Mouse (Mus musculus) heart, postnatal 10 days (tissue): ENCODE measurements at regions not wholly inside any gene's neighbourhood (a gene's known extent, or its start where the extent isn't known, plus 50 kb on each side); places are given as distances from the start of the nearest gene placed in this dataset.
"Not testable (repeated sequence)": the region's sequence is repeated elsewhere in the genome, so short reads cannot be mapped to it uniquely, and the experiment has no call there.

Experiments
- DNase-seq, 2 experiments: peaks; one replicate each; pipeline ENCODE4 v3.0.0; 2021
- intact Hi-C: fragments of 180-260 bp; cut with DNase I; formaldehyde crosslinking; loops from one replicate; pipeline ENCODE4 v1.15.1; 2025

DNA sequence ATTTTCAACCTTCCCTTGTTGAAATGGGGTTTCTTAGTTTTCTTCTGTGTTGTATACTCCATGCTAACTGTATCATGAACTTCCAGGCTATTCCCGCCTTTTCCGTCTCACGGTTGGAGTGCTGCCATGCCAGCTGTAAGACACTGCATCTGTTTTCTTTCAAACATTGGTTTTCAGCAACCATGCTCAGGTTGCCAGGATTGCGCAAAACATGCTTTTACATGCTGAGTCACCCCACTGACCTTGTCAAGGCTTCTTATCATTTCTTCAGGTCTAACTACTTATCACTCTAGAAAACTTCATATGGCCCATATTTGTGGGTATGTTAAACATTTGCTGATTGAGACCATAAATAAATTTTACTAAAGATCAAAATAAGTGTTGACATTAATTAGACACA, 551.2 kb downstream of the Tlr4 start:
- intact Hi-C loops = no loop called here

GRCm38 (mm10) chr4:67387834-67388233, 560.5 kb downstream of the Tlr4 start:
- no peak for DNase-seq
- intact Hi-C loops = no loop called here

More for the DNA sequence above, 551.2 kb downstream of the Tlr4 start:
- no peak for DNase-seq

DNA sequence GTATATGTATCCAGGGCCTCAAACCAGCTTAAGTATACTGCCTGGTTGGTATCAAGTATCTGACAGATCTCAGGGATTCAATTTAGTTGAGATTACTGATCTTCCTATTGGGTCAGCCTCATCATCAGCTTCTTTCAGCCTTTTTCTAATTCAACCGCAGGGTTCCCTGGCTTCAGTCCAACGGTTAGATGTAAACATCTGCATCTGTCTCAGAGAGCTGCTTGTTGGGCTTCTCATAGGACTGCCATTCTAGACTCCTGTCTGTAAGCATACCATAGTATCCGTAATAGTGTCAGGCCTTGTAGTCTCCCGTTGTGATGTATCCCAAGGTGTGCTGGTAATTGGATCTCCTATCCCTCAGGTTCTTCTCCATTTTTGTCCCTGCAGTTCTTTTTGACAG, 575.6 kb downstream of the Tlr4 start:
- intact Hi-C loops = no loop called here
- DNase-seq = no peak

- intact Hi-C loops = no loop called here
- DNase-seq = no peak
Measured at GRCm38 (mm10) chr4:67424064-67424463, 596.7 kb downstream of the Tlr4 start.

DNA sequence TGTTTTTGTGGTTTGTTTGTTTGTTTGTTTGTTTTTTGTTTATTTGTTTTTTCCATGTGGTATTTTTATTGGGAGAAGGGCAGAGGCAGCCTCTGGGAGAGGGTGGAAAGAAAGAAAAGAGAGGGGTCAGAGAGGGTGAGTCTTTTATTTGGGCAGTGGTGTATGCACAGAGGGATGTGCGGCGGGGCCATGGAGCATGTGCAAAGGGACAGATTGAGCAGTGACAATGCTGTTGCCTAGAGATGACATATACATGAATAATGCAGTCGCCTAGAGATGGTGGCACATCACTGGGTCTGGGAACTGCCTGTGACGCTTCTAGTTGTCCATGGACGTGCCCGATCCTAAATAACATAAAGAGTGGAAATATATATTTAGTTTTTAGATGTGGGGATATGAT, 598.3 kb downstream of the Tlr4 start:
- DNase-seq = no peak
- intact Hi-C loops = no loop called here

DNA sequence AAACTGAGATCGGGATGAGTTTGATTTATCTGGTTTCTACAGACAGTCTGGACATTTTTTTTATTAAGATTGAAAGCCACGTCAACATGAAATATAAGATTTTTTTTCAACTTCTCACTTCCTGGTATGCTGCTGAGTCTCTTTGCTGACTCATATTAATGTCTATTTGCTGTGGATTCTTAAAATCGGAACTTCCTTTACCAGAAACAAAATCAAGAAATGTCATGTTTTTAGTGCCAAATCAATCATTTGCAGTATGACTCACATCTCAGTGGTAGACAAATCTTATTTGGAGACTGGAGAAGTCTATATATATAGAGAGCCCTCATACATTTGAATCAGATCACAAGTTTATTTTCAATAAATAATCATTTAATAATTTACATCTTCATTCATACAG, 620.5 kb downstream of the Tlr4 start:
- intact Hi-C loops = no loop called here
- DNase-seq = no peak

- DNase-seq, intact Hi-C loops: not testable (repeated sequence)
Measured at GRCm38 (mm10) chr4:67459871-67460270, 632.5 kb downstream of the Tlr4 start.

DNA sequence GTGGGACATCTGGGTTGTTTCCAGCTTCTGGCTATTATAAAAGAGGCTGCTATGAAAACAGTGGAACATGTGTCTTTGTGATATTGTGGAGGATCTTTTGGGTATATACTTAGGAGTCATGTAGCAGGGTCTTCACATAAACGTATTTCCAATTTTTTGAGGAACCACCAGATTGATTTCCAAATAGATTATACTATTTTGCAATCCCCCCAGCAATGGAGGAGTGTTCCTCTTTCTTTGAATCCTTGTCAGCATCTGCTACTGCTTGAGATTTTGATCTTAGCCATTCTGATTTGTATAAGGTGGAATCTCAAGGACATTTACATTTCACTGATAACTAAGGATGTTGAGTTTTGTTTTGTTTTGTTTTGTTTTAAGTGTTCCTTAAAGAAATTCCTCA, 645.6 kb downstream of the Tlr4 start:
- DNase-seq = no peak
- intact Hi-C loops = no loop called here

GRCm38 (mm10) chr4:67477264-67477845, 650.0 kb downstream of the Tlr4 start:
- peak; percentile 8 to 10 for DNase-seq
- intact Hi-C loops = loop anchor here (2.0 to 5.0 kb wide), 2 partner anchors 710 to 1369 kb away; no protein-coding TSS in a partner anchor

- intact Hi-C loops = loop anchor here (5.0 kb wide), 1 partner anchor 711 kb away; no protein-coding TSS in a partner anchor
- no peak for DNase-seq
Measured at GRCm38 (mm10) chr4:67478081-67478480, 650.7 kb downstream of the Tlr4 start.

DNA sequence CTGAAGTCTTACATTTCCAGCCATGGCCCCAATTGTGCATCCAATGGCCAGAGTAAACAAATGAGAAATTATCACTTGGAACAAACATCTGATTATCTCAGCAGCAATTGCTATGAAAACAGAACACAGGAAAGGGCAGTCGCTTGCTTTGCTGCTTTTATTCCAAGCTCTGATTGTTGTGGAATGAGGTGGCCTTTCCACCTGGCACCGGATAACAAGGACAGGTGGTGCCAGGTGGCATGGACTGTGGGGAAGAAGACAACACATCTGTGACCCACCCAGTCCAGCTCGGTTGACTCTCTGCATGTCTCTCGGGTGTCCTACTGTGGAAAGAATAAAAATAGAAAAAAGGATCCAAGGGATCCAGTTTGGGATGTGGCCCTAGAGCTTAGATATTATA, 694.9 kb downstream of the Tlr4 start:
- DNase-seq = no peak
- intact Hi-C loops = no loop called here

GRCm38 (mm10) chr4:67523158-67523557, 695.8 kb downstream of the Tlr4 start:
- intact Hi-C loops = no loop called here
- DNase-seq = no peak

GRCm38 (mm10) chr4:67529586-67529985, 702.2 kb downstream of the Tlr4 start:
- DNase-seq = no peak
- intact Hi-C loops = no loop called here

DNA sequence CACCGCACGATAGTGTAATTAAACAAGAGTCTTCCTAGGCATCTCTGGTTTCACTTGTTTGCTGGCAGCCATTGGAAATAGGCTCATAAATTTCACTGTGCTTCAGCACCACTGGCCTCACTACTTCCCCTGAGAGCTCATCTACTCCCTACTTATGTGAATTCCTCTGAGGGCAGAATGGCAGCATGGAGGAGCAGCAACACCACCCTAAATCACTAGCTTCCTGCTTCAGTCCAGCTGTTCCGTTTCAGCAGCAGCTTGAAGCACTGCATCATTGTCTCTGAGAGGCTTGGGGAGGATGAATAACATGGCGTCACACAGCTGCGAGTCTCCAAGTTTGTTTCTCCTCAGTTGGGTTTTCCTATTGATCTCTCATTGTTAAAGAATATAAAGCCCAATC, 712.1 kb downstream of the Tlr4 start:
- DNase-seq = no peak

DNA sequence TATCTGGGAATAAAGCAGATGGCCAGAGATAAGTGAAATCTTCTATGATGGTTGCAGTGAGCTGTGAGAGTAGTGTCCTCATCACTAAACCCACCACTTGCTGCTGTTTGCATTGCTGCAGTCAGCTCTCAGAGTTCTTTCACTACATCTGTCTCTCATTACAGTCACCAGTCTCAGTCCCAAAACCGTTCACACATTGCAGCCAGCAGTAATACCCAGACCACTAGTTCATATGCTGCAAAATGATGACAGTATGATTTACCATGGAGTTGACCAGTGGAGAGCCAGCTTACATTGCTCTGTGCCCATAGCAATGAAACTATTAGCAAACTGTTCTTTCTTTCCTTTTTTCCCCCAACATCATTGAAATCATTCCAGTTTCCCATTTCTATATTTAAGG, 718.6 kb downstream of the Tlr4 start:
- intact Hi-C loops = no loop called here

More for the DNA sequence above, 712.1 kb downstream of the Tlr4 start:
- intact Hi-C loops = no loop called here

DNA sequence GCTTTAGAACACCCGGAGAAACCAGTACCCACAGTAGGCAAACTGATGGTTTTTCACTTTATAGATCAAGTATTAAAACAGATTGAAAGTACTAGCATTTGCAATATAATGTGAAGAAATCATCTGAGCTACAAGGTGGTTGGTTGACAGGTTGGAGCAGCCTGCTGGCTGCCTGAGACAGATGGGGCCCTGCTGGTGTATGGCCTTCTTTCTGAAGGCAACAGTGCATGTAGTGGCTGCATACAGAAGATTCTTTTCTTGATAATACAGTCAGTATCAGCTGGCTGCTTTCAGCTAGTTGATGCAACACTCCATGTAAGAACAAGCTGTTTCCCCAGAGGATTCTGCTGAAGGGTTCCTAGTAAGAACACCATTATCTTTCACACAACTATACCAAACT, 720.6 kb downstream of the Tlr4 start:
- DNase-seq = no peak
- intact Hi-C loops = no loop called here

More for the DNA sequence above, 718.6 kb downstream of the Tlr4 start:
- no peak for DNase-seq

DNA sequence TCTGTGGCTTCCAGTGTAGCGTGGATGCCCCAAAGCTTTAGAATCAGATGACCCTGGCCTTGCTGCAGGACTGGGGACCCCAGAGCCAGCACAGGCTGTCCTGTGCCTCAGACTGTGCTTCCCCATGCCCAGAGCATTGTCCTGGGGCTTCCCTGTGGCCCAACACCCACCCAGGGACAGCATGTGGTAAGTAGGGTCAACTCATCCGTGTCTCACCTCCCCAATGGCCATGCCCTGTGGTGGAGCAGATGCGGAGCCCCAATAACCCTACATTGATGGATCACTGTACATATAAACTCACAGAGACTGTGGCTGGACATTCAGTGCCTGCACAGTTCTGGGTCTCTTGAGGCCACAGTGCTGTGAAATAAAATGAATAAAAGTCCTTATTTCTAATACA, 726.1 kb downstream of the Tlr4 start:
- DNase-seq = no peak
- intact Hi-C loops = no loop called here

DNA sequence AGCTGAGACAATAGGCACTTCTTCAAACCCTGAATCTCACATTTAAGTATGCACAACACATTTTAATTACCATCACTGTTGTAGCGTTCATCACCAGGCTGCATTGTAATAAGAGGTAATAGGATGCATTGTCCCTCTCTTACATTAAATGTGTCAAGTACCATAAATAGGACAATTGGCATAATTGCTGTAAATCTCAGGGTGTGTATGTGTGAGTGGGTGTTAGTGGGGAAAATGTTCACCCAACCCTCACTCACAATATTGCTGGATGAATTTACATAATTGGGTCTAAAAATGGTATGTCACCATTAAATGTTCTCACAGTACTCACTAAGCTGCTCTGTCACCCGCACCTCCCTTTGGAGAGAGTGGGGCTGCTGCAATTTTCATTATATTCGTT, 747.4 kb downstream of the Tlr4 start:
- intact Hi-C loops = no loop called here
- DNase-seq = no peak

- intact Hi-C loops = no loop called here
- DNase-seq = no peak
Measured at GRCm38 (mm10) chr4:67589501-67589900, 762.1 kb downstream of the Tlr4 start.

- intact Hi-C loops = no loop called here
- no peak for DNase-seq
Measured at GRCm38 (mm10) chr4:67589976-67590727, 762.8 kb downstream of the Tlr4 start.

DNA sequence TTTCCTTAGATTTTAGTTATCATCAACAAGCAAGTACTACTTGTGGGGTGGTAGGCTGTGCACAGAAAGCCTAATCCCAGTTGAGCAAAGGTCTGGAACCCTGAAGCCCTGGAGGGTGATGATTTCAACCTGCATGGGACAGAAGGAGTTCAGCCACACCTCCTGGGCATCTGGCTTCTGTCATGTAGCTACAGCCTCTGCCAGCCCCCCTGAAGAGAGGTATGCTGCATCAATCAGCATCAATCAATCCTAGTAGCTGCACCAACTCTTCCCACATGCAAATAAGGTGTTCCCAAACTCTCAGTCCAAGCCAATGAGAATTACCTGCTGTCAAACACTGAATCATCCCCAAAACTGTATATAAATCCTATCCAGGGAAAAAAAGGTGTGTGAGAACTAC, 779.8 kb downstream of the Tlr4 start:
- DNase-seq = no peak
- intact Hi-C loops = no loop called here

DNA sequence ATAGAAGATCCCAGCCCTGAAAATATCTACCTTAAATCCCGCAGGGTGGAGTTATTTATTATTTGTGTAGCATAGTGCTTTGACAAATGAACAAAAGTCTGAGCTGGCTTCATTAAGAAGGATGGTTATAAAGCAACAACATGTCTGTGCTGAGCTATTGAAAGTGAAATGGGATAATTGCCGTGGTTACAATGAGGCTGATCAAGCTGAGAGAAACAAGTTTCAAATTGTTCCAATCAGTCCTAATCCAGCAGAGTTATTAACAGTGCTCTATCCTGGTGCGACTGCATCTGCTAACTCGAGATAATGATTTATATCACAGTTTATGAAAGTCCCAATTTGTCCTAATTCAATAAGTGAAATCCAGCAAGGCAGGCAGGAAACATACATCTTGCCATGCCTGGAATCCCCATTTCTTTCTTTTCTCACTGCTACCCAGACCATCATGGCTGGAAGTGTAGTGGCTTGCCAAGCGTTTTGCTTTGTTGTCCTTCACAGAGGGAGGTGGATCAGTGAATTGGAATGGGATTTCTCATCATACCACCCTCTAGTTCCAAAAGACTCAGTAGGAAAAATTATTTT, 787.2 kb downstream of the Tlr4 start:
- no peak for DNase-seq
- intact Hi-C loops = no loop called here
